Mouse (Mus musculus): ENCODE data around the gene Rassf6.

GRCm38 (mm10) chr5:90611996-90612611, 28.4 kb downstream of the Rassf6 start:
- TF ChIP-seq EP300 (IDR thresholded peaks at IDR 0.05; ENCODE audit: insufficient read depth, low read depth, low read length) (no peak), CTCF (IDR thresholded peaks at IDR 0.05) (no peak)

All from heart, adult 2 months (tissue).